Mouse (Mus musculus) stomach, embryonic 15.5 days (tissue): ENCODE data around the gene Vwa7. TPM values are rescaled to one million over a fixed set of nuclear protein-coding genes. Genes with fewer than 3 reads are reported as not detected.

Experiments used
- ATAC-seq: fragments of 200-750 bp; cut with Nextera tagmentation; 2 replicates; pipeline ENCODE4 v1.8.0; 2017; ENCODE audit warnings: low read depth, moderate number of reproducible peaks, moderate TSS enrichment; ENCODE audit not compliant: insufficient read depth, low FRiP score
- H3K27ac ChIP-seq: fragments of 300-500 bp; sonication (generic); 2 replicates; pipeline ENCODE4 v1.5.1; 2015; ENCODE audit warnings: mild to moderate bottlenecking, inconsistent platforms
- H3K27me3 ChIP-seq: fragments of 300-500 bp; sonication (generic); replicated peaks from 2 replicates; pipeline ENCODE4 v1.6.1; 2015; ENCODE audit warnings: inconsistent platforms
- H3K36me3 ChIP-seq: fragments of 300-500 bp; sonication (generic); 2 replicates; pipeline ENCODE4 v1.6.1; 2015; ENCODE audit warnings: inconsistent platforms
- H3K4me1 ChIP-seq: fragments of 300-500 bp; sonication (generic); 2 replicates; pipeline ENCODE4 v1.6.1; 2015; ENCODE audit warnings: inconsistent platforms
- H3K4me2 ChIP-seq: fragments of 300-500 bp; sonication (generic); 2 replicates; pipeline ENCODE4 v1.6.1; 2015; ENCODE audit warnings: mild to moderate bottlenecking, inconsistent platforms
- H3K4me3 ChIP-seq: fragments of 300-500 bp; sonication (generic); replicated peaks from 2 replicates; pipeline ENCODE4 v1.5.1; 2015; ENCODE audit warnings: inconsistent platforms
- H3K9ac ChIP-seq: fragments of 300-500 bp; sonication (generic); 2 replicates; pipeline ENCODE4 v1.6.1; 2015; ENCODE audit warnings: inconsistent platforms
- H3K9me3 ChIP-seq: fragments of 300-500 bp; sonication (generic); 2 replicates; pipeline ENCODE4 v1.6.1; 2016; ENCODE audit warnings: inconsistent platforms
- WGBS: fragments of 180-500 bp; shearing (Covaris S2); methylation state at CpG from one replicate; pipeline ENCODE4 v1.1.7; 2015; 5-methylcytosine and 5-hydroxymethylcytosine counted together
- polyA plus RNA-seq: library from polyadenylated mRNA; unstranded; fragments of >200 nt; fragmentation: Nextera tagmentation; extraction: Ambion mirVana; gene quantifications from 2 replicates; pipeline ENCODE4 v1.2.1, GENCODE M21; 2015

Gene Vwa7
- polyA plus RNA-seq, 1 experiment from 2014 or later: 0.31 TPM

DNA sequence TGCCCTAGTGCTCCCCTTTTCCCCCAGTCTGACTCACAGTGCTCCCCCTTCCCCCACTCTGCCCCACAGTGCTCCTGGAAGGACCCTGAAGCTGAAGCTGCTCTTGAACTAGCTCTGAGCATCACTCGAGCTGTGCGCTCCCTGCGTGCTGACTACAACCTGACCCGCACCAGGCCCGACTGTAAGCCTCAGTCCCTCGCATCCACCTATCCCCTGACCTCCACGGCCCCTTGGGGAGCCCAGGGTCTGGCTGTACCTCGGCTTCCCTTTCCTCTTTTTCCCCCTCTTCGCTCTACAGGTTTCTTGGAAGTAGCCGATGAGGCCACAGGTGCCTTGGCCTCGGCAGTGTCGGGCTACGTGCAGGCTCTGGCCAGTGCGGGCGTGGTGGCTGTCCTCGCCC lies 1.1 kb upstream of the Vwa7 start:
- H3K36me3 ChIP-seq: peaks cover 55% of the 10 kb centered on the region
- no peak overlapping the region for H3K9ac ChIP-seq

GRCm38 (mm10) chr17:35016791-35017705 lies 669 bp downstream of the Vwa7 start:
- ATAC-seq: no peak
- peak overlapping the region; percentile 28; the same call in 1 of the 2 replicates for H3K27ac ChIP-seq

More for the DNA sequence above, 1.1 kb upstream of the Vwa7 start:
- H3K27me3 ChIP-seq: no peaks in the 10 kb centered on the region
- H3K4me1 ChIP-seq: peaks cover 21% of the 10 kb centered on the region; the same call in 1 of the 2 replicates
- no peak overlapping the region for H3K4me3 ChIP-seq
- 92% methylated on average over 16 of the region's 16 CpGs for WGBS
- no peaks in the 10 kb centered on the region for H3K9me3 ChIP-seq
- no peak for ATAC-seq
- no peak overlapping the region for H3K4me2 ChIP-seq
- no peak overlapping the region for H3K27ac ChIP-seq

GRCm38 (mm10) chr17:35017706-35018030 lies 1.3 kb downstream of the Vwa7 start:
- no peak for ATAC-seq
- Histone ChIP-seq H3K9ac (no peak overlapping the region), H3K27ac (no peak overlapping the region), H3K9me3 (no peaks in the 10 kb centered on the region), H3K36me3 (peaks cover 32% of the 10 kb centered on the region), H3K4me3 (no peak overlapping the region), H3K27me3 (no peaks in the 10 kb centered on the region), H3K4me1 (peaks cover 32% of the 10 kb centered on the region), H3K4me2 (no peak overlapping the region)
- WGBS: 72% methylated on average over 14 of the region's 14 CpGs

More at GRCm38 (mm10) chr17:35016791-35017705, 669 bp downstream of the Vwa7 start:
- 74% methylated on average over 10 of the region's 10 CpGs for WGBS
- Histone ChIP-seq H3K9ac (no peak overlapping the region), H3K36me3 (peaks cover 38% of the 10 kb centered on the region), H3K9me3 (no peaks in the 10 kb centered on the region), H3K27me3 (no peaks in the 10 kb centered on the region), H3K4me2 (no peak overlapping the region), H3K4me3 (no peak overlapping the region), H3K4me1 (peaks cover 32% of the 10 kb centered on the region)

GRCm38 (mm10) chr17:35018171-35018570 lies 1.8 kb downstream of the Vwa7 start:
- Histone ChIP-seq H3K36me3 (peaks cover 27% of the 10 kb centered on the region), H3K4me1 (peaks cover 32% of the 10 kb centered on the region), H3K4me2 (no peak overlapping the region), H3K4me3 (no peak overlapping the region), H3K27ac (no peak overlapping the region), H3K9ac (no peak overlapping the region), H3K9me3 (no peaks in the 10 kb centered on the region), H3K27me3 (no peaks in the 10 kb centered on the region)
- no peak for ATAC-seq
- WGBS: 69% methylated on average over 3 of the region's 3 CpGs

DNA sequence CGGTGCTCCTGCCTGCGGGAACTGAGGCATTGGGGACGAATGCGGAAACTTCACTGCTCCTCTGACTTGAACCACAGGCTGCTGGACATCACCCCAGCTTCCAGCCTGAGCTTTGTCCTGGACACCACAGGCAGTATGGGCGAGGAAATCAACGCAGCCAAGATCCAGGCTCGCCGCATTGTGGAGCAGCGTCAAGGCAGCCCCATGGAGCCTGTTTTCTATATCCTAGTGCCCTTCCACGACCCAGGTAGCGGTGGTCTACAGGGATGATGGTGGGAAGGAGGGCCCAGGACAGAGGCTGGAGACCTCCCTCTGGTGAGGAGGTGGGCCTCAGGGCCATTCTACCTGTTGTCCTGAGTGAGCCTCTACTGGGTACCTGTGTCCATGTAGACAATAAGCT lies 3.5 kb downstream of the Vwa7 start:
- Histone ChIP-seq H3K27me3 (no peaks in the 10 kb centered on the region), H3K4me3 (no peak overlapping the region), H3K9ac (no peak overlapping the region), H3K36me3 (peaks cover 10% of the 10 kb centered on the region), H3K27ac (no peak overlapping the region), H3K4me2 (no peak overlapping the region), H3K4me1 (peaks cover 42% of the 10 kb centered on the region), H3K9me3 (no peaks in the 10 kb centered on the region)
- ATAC-seq: no peak
- WGBS: 82% methylated on average over 11 of the region's 11 CpGs

- no peaks in the 10 kb centered on the region for H3K9me3 ChIP-seq
- 83% methylated on average over 8 of the region's 8 CpGs for WGBS
- peaks cover 42% of the 10 kb centered on the region for H3K4me1 ChIP-seq
- no peak for ATAC-seq
- H3K27me3 ChIP-seq: no peaks in the 10 kb centered on the region
- no peak overlapping the region for H3K9ac ChIP-seq
- H3K36me3 ChIP-seq: peaks cover 6% of the 10 kb centered on the region; the same call in 1 of the 2 replicates
- H3K27ac ChIP-seq: no peak overlapping the region
- no peak overlapping the region for H3K4me2 ChIP-seq
- H3K4me3 ChIP-seq: no peak overlapping the region
Measured at GRCm38 (mm10) chr17:35020551-35020950, 4.2 kb downstream of the Vwa7 start.

GRCm38 (mm10) chr17:35021163-35021808 lies 4.9 kb downstream of the Vwa7 start:
- Histone ChIP-seq H3K4me1 (peaks cover 41% of the 10 kb centered on the region), H3K9ac (no peak overlapping the region), H3K4me2 (peak overlapping the region; percentile 38), H3K4me3 (0 out of 2 replicates have a peak overlapping the region, but pooled peaks have one; percentile 1), H3K36me3 (no peaks in the 10 kb centered on the region), H3K27ac (0 out of 2 replicates have a peak overlapping the region, but pooled peaks have one; percentile 5), H3K9me3 (no peaks in the 10 kb centered on the region), H3K27me3 (no peaks in the 10 kb centered on the region)
- 12% methylated on average over 17 of the region's 17 CpGs for WGBS
- ATAC-seq: peak; percentile 32; the same call in 1 of the 2 replicates

GRCm38 (mm10) chr17:35021842-35022477 lies 5.6 kb downstream of the Vwa7 start:
- no peak overlapping the region for H3K9ac ChIP-seq
- H3K36me3 ChIP-seq: no peaks in the 10 kb centered on the region
- 36% methylated on average over 6 of the region's 6 CpGs for WGBS
- H3K4me2 ChIP-seq: no peak overlapping the region; the same call in 1 of the 2 replicates
- H3K4me3 ChIP-seq: no peak overlapping the region
- peak overlapping the region; percentile 21; the same call in 1 of the 2 replicates for H3K27ac ChIP-seq
- peaks cover 35% of the 10 kb centered on the region for H3K4me1 ChIP-seq
- ATAC-seq: peak; percentile 24; the same call in 1 of the 2 replicates
- no peaks in the 10 kb centered on the region for H3K9me3 ChIP-seq
- no peaks in the 10 kb centered on the region for H3K27me3 ChIP-seq

- Histone ChIP-seq H3K27ac (no peak overlapping the region), H3K9me3 (no peaks in the 10 kb centered on the region), H3K27me3 (no peaks in the 10 kb centered on the region), H3K4me3 (no peak overlapping the region), H3K4me2 (no peak overlapping the region), H3K4me1 (peaks cover 35% of the 10 kb centered on the region), H3K36me3 (no peaks in the 10 kb centered on the region), H3K9ac (no peak overlapping the region)
- no peak for ATAC-seq
- WGBS: 90% methylated on average over 8 of the region's 8 CpGs
Measured at GRCm38 (mm10) chr17:35022541-35023060, 6.2 kb downstream of the Vwa7 start.

DNA sequence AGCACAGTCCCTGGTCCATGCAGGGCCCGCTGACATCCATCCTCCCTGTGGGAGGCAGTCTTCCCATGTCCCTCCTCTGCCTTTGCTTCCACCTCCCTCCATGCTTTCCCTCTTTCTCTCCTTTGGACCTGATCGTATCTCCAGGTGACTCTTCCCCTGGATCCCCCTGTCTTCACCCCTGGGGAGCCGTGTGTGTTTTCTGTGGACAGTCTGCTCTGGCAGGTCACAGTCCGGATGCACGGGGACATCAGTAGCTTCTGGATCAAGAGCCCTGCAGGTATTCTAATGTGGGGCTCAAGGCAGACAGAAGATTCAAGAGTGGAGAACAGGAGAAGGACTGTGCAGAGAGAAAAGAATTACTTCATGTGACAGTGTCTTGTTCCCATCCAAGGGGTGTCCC lies 6.8 kb downstream of the Vwa7 start:
- H3K27me3 ChIP-seq: no peaks in the 10 kb centered on the region

GRCm38 (mm10) chr17:35023756-35024155 lies 7.4 kb downstream of the Vwa7 start:
- H3K36me3 ChIP-seq: no peaks in the 10 kb centered on the region
- H3K9ac ChIP-seq: no peak overlapping the region
- H3K9me3 ChIP-seq: no peaks in the 10 kb centered on the region
- H3K4me3 ChIP-seq: no peak overlapping the region
- WGBS: 61% methylated on average over 4 of the region's 4 CpGs
- no peak for ATAC-seq
- H3K4me2 ChIP-seq: no peak overlapping the region
- H3K4me1 ChIP-seq: peaks cover 27% of the 10 kb centered on the region
- H3K27me3 ChIP-seq: no peaks in the 10 kb centered on the region
- H3K27ac ChIP-seq: no peak overlapping the region

More for the DNA sequence above, 6.8 kb downstream of the Vwa7 start:
- H3K9me3 ChIP-seq: no peaks in the 10 kb centered on the region
- peaks cover 29% of the 10 kb centered on the region for H3K4me1 ChIP-seq
- H3K4me2 ChIP-seq: no peak overlapping the region
- ATAC-seq: no peak
- H3K9ac ChIP-seq: no peak overlapping the region
- no peaks in the 10 kb centered on the region for H3K36me3 ChIP-seq
- 80% methylated on average over 5 of the region's 5 CpGs for WGBS
- H3K27ac ChIP-seq: no peak overlapping the region
- H3K4me3 ChIP-seq: no peak overlapping the region
